Mouse (Mus musculus): ENCODE measurements around the gene Fbxo41.

DNA sequence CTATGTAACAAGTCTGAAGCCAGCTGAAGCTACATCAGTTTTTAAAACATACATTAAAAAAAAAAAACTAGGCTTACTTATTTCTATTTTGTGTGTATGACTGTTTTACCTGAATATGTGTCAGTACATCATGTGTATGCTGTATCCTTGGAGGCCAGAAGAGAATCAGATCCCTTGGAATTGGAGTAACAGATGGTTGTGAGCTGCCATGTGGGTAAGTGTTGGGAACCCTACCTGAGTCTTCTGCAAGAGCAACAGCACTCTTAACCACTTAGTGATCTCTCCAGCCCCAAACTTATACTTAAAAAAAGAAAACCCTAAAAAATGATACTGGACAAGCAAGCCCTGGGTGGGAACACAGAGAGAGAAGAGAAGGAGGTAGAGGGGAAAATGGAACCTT lies 5.8 kb downstream of the Fbxo41 start:
- no peak for TF ChIP-seq CTCF (IDR thresholded peaks at IDR 0.05; ENCODE audit: extremely low read depth, insufficient read length, insufficient replicate concordance, low read depth, low read length)
- TF ChIP-seq POLR2A (IDR thresholded peaks at IDR 0.05; ENCODE audit: low read depth, low read length) = no peak

Measured in small intestine, adult 2 months (tissue).